Mouse (Mus musculus) embryonic fibroblast, embryonic 13.5 days (primary cell): ENCODE measurements around the gene Espnl.

Experiments
- CTCF ChIP-seq: IDR thresholded peaks from 2 replicates; pipeline ENCODE4 v1.5.1; 2011; ENCODE audit warnings: mild to moderate bottlenecking, control low read depth, low read length, moderate library complexity, borderline replicate concordance; ENCODE audit not compliant: insufficient read depth
- POLR2A ChIP-seq: IDR thresholded peaks from 2 replicates; pipeline ENCODE4 v1.6.1; 2011; ENCODE audit warnings: low read depth, mild to moderate bottlenecking, control low read depth, low read length, moderate library complexity

DNA sequence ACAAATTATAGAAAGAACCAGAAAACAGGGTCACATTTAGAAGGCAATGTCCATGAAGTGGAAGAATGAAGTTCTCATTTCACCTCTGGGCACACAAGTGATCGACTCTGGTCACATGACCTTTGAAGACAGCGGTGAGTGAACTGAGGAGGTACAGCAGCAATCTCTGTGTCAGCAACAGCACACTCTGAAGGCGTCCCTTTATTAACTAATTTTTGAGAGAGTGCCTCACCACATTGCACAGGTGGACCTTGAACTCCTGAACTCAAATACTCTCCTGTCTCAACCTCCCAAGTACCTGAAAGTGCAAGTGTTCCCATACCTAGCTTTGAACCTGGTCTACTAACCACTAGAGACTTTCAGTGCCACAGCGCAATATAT, 59.2 kb downstream of the Espnl start:
- no peak for TF ChIP-seq CTCF
- TF ChIP-seq POLR2A: no peak
